ENCODE assay signal across 15 mouse cellular contexts in the genomic region with DNA sequence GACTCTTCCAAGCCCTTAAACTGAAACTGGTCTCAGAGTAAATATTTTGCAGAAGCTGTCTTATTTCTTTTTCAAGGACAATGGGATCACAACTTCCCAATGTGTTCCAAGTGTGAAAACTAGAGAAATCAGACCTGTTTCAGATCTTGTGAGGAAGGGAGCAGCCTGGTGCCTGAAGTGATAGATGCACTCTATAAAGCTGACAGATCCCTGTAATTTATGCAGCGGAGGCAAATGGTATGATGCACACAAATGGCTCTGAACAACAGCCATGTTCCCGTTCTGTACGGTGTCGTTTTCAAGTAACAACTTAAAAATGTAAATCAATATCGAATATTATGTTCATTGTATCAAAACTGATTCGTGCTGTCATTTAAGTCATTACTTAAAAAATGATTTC.
DNase-seq lines count a peak whose midpoint lies in the region; ATAC-seq and TF ChIP-seq lines count a peak whose summit lies in the region.
"Had no signal": no experiment of that assay in that cellular context is flagged by ENCODE, and none has a peak within 500 bp of the region (broad histone marks: within the 10 kb centered on the region; RNA-seq: fewer than 3 reads in every experiment).

No protein-coding gene starts in this region.

- H3K9ac ChIP-seq in forebrain, embryonic 14.5 days (ENCODE audit: low read length), result no peak overlapping the region
- H3K9ac ChIP-seq in lung, postnatal 0 days (replicated peaks; ENCODE audit: low read depth), result no peak overlapping the region
- H3K9ac ChIP-seq: heart, embryonic 12.5 days; hindbrain, embryonic 14.5 days had no signal

- H3K9me3 ChIP-seq in forebrain, embryonic 14.5 days (replicated peaks; ENCODE audit: control insufficient read depth, low read length), result no peaks in the 10 kb centered on the region
- H3K9me3 ChIP-seq in forebrain, embryonic 10.5 days, result no peaks in the 10 kb centered on the region
- H3K9me3 ChIP-seq in lung, postnatal 0 days (ENCODE audit: low read length), result no peaks in the 10 kb centered on the region
- H3K9me3 ChIP-seq: embryonic facial prominence, embryonic 10.5 days; heart, embryonic 12.5 days; hindbrain, embryonic 10.5 days had no signal

- peak; percentile 12 for DNase-seq in forebrain, embryonic 14.5 days (ENCODE audit: low spot score)
- DNase-seq in forebrain, embryonic 10.5 days (ENCODE audit: extremely low spot score, low spot score), result no peak
- peak; percentile 5 for DNase-seq in layer of hippocampus, adult 9-11 months
- no peak for DNase-seq in layer of hippocampus, postnatal 10 days (ENCODE audit: low spot score in 2 of 2)
- DNase-seq in brain, embryonic 14.5 days (ENCODE audit: low read depth), result peak; percentile 53
- DNase-seq in spleen, adult 18-20 months, result no peak
- no peak for DNase-seq in lung, postnatal 0 days (ENCODE audit: low spot score)
- DNase-seq: adrenal gland, postnatal 10 days; cerebellum, adult 2 months; cerebellum, postnatal 10 days; gastrocnemius, postnatal 14 days had no signal

- no peak for ATAC-seq in forebrain, embryonic 14.5 days
- no peak for ATAC-seq in lung, postnatal 0 days

- WGBS in forebrain, embryonic 14.5 days, result 70% methylated on average over 6 of the region's 6 CpGs
- WGBS in forebrain, embryonic 10.5 days, result 88% methylated on average over 6 of the region's 6 CpGs
- 84% methylated on average over 6 of the region's 6 CpGs for WGBS in lung, postnatal 0 days

- H3K4me2 ChIP-seq in forebrain, embryonic 14.5 days (ENCODE audit: low read length), result no peak overlapping the region
- H3K4me2 ChIP-seq in lung, postnatal 0 days (replicated peaks; ENCODE audit: low read depth, low read length), result no peak overlapping the region
- H3K4me2 ChIP-seq: heart, embryonic 12.5 days; hindbrain, embryonic 14.5 days had no signal

- no peaks in the 10 kb centered on the region for H3K36me3 ChIP-seq in forebrain, embryonic 14.5 days (ENCODE audit: control insufficient read depth, insufficient read depth, low read length)
- no peaks in the 10 kb centered on the region for H3K36me3 ChIP-seq in forebrain, embryonic 10.5 days (replicated peaks)
- H3K36me3 ChIP-seq in lung, postnatal 0 days (ENCODE audit: insufficient read depth, low read length), result no peaks in the 10 kb centered on the region
- H3K36me3 ChIP-seq: embryonic facial prominence, embryonic 10.5 days; heart, embryonic 12.5 days; hindbrain, embryonic 10.5 days had no signal

- TF ChIP-seq EP300 in lung, postnatal 0 days (IDR thresholded peaks at IDR 0.05), result no peak

- no peak for TF ChIP-seq POLR2A in brain, embryonic 14.5 days (IDR thresholded peaks at IDR 0.05; ENCODE audit: borderline replicate concordance, extremely low read depth, insufficient read depth, insufficient read length, poor library complexity, severe bottlenecking)

- TF ChIP-seq CTCF in brain, embryonic 14.5 days (IDR thresholded peaks at IDR 0.05; ENCODE audit: borderline replicate concordance, extremely low read depth, insufficient read depth, insufficient read length), result no peak
- TF ChIP-seq CTCF in lung, postnatal 0 days (IDR thresholded peaks at IDR 0.05), result no peak

- H3K4me3 ChIP-seq in forebrain, embryonic 14.5 days (ENCODE audit: low read depth, low read length), result no peak overlapping the region
- H3K4me3 ChIP-seq in forebrain, embryonic 10.5 days, result no peak overlapping the region
- no peak overlapping the region for H3K4me3 ChIP-seq in lung, postnatal 0 days (ENCODE audit: low read depth, low read length)
- H3K4me3 ChIP-seq: embryonic facial prominence, embryonic 10.5 days; heart, embryonic 12.5 days; hindbrain, embryonic 10.5 days had no signal

- H3K4me1 ChIP-seq in forebrain, embryonic 14.5 days (ENCODE audit: control insufficient read depth, insufficient read depth, low read length), result no peaks in the 10 kb centered on the region
- 0 out of 2 replicates have a peak, but pooled peaks cover 4% of the 10 kb centered on the region for H3K4me1 ChIP-seq in forebrain, embryonic 10.5 days
- H3K4me1 ChIP-seq in lung, postnatal 0 days (ENCODE audit: insufficient read depth, low read depth, low read length), result no peaks in the 10 kb centered on the region
- H3K4me1 ChIP-seq: embryonic facial prominence, embryonic 10.5 days; hindbrain, embryonic 10.5 days had no signal

- no peak overlapping the region for H3K27ac ChIP-seq in forebrain, embryonic 14.5 days (ENCODE audit: low read depth, low read length)
- no peak overlapping the region for H3K27ac ChIP-seq in forebrain, embryonic 10.5 days
- no peak overlapping the region for H3K27ac ChIP-seq in lung, postnatal 0 days (ENCODE audit: low read length)
- H3K27ac ChIP-seq: embryonic facial prominence, embryonic 10.5 days; hindbrain, embryonic 10.5 days; hindbrain, embryonic 14.5 days had no signal

- H3K27me3 ChIP-seq in forebrain, embryonic 14.5 days (replicated peaks; ENCODE audit: control insufficient read depth, insufficient read depth, low read length), result no peaks in the 10 kb centered on the region
- H3K27me3 ChIP-seq in forebrain, embryonic 10.5 days (ENCODE audit: poor library complexity, severe bottlenecking), result no peaks in the 10 kb centered on the region
- no peaks in the 10 kb centered on the region for H3K27me3 ChIP-seq in lung, postnatal 0 days (replicated peaks; ENCODE audit: insufficient read depth, low read length)
- H3K27me3 ChIP-seq: heart, embryonic 12.5 days had no signal

Comparison
In these comparisons a context has a peak if more than half of its experiments do, and no peak if none do; other contexts are left out.
1. DNase-seq: peak in forebrain, embryonic 14.5 days (single experiment), layer of hippocampus, adult 9-11 months (single experiment) and brain, embryonic 14.5 days (single experiment); none in forebrain, embryonic 10.5 days (single experiment), layer of hippocampus, postnatal 10 days (0 of 2), spleen, adult 18-20 months (0 of 2) and lung, postnatal 0 days (single experiment).